Mouse (Mus musculus) heart, postnatal 0 days (tissue): Measurements from ENCODE around the gene Tmem238l. TPM values are rescaled to one million over a fixed set of nuclear protein-coding genes. Genes with fewer than 3 reads are reported as not detected.

Experiments used
- ATAC-seq: fragments of 200-750 bp; cut with Nextera tagmentation; 2 replicates; pipeline ENCODE4 v1.8.0; 2017; ENCODE audit warnings: low read depth, moderate number of reproducible peaks, moderate library complexity; ENCODE audit not compliant: insufficient read depth
- DNase-seq: peaks from one replicate; pipeline ENCODE4 v3.0.0-alpha.2; 2016; ENCODE audit warnings: low spot score
- H3K27ac ChIP-seq: fragments of 300-500 bp; sonication (generic); 2 replicates; pipeline ENCODE4 v1.5.1; 2014; ENCODE audit warnings: low read depth, mild to moderate bottlenecking
- H3K27me3 ChIP-seq: fragments of 300-500 bp; sonication (generic); 2 replicates; pipeline ENCODE4 v1.6.1; 2014; ENCODE audit warnings: low read length, mixed read lengths; ENCODE audit not compliant: control insufficient read depth, insufficient read depth
- H3K36me3 ChIP-seq: fragments of 300-500 bp; sonication (generic); replicated peaks from 2 replicates; pipeline ENCODE4 v1.6.1; 2014; ENCODE audit warnings: low read length, mixed read lengths; ENCODE audit not compliant: control insufficient read depth, insufficient read depth
- H3K4me1 ChIP-seq: fragments of 300-500 bp; sonication (generic); 2 replicates; pipeline ENCODE4 v1.6.1; 2014; ENCODE audit warnings: antibody characterized with exemption; ENCODE audit not compliant: control insufficient read depth, insufficient read depth
- H3K4me2 ChIP-seq: fragments of 300-500 bp; sonication (generic); 2 replicates; pipeline ENCODE4 v1.6.1; 2014; ENCODE audit warnings: low read depth, mild to moderate bottlenecking, low read length, moderate library complexity
- H3K4me3 ChIP-seq: fragments of 300-500 bp; sonication (generic); 2 replicates; pipeline ENCODE4 v1.5.1; 2014; ENCODE audit warnings: low read depth, low read length
- H3K9ac ChIP-seq: fragments of 300-500 bp; sonication (generic); replicated peaks from 2 replicates; pipeline ENCODE4 v1.6.1; 2014; ENCODE audit warnings: low read depth, low read length, mixed read lengths
- H3K9me3 ChIP-seq: fragments of 300-500 bp; sonication (generic); replicated peaks from 2 replicates; pipeline ENCODE4 v1.6.1; 2016; ENCODE audit warnings: low read length; ENCODE audit not compliant: control insufficient read depth
- CTCF ChIP-seq: IDR thresholded peaks from 2 replicates; pipeline ENCODE4 v1.5.1; 2016; ENCODE audit warnings: antibody characterized with exemption, control low read depth, low read depth
- EP300 ChIP-seq: IDR thresholded peaks from 2 replicates; pipeline ENCODE4 v1.6.1; 2016; ENCODE audit warnings: antibody characterized with exemption, low read depth
- WGBS: fragments of 180-500 bp; shearing (Covaris S2); extraction: QIAGEN DNeasy Blood & Tissue Kit; methylation state at CpG from one replicate; pipeline ENCODE4 v1.1.7; 2014; 5-methylcytosine and 5-hydroxymethylcytosine counted together
- polyA plus RNA-seq: library from polyadenylated mRNA; unstranded; fragments of >200 nt; fragmentation: Nextera tagmentation; extraction: Ambion mirVana; gene quantifications from 2 replicates; pipeline ENCODE4 v1.2.1, GENCODE M21; 2015
- total RNA-seq: library from RNA; depleted of rRNA; stranded (reverse); fragments of >200 nt; gene quantifications from 2 replicates; pipeline ENCODE4 v1.2.3, GENCODE M21; 2014; ENCODE audit warnings: low replicate concordance

Tmem238l gene
- total and polyA plus RNA-seq, 2 experiments from 2014 or later: 0.36 TPM; not detected in 1

GRCm38 (mm10) chr11:66982794-66983193 is 26.4 kb downstream of the Tmem238l start:
- Histone ChIP-seq H3K9me3 (no peaks in the 10 kb centered on the region), H3K27ac (no peak overlapping the region), H3K9ac (no peak overlapping the region), H3K4me2 (no peak overlapping the region), H3K36me3 (no peaks in the 10 kb centered on the region), H3K4me1 (no peaks in the 10 kb centered on the region), H3K27me3 (no peaks in the 10 kb centered on the region), H3K4me3 (no peak overlapping the region)
- TF ChIP-seq CTCF (peak; percentile 74), EP300 (no peak)
- DNase-seq (peak; percentile 67), ATAC-seq (peak; percentile 90)
- 22% methylated on average over 6 of the region's 6 CpGs for WGBS

- H3K27ac ChIP-seq: no peak overlapping the region
Measured at GRCm38 (mm10) chr11:66983422-66984164, 27.2 kb downstream of the Tmem238l start.

GRCm38 (mm10) chr11:66984165-66985135 is 28.0 kb downstream of the Tmem238l start:
- Histone ChIP-seq H3K4me2 (peak overlapping the region; percentile 68), H3K4me3 (peak overlapping the region; percentile 60), H3K9ac (peak overlapping the region; percentile 55; the same call in 1 of the 2 replicates), H3K9me3 (no peaks in the 10 kb centered on the region), H3K27ac (0 out of 2 replicates have a peak overlapping the region, but pooled peaks have one; percentile 27), H3K36me3 (no peaks in the 10 kb centered on the region), H3K4me1 (no peaks in the 10 kb centered on the region), H3K27me3 (no peaks in the 10 kb centered on the region)
- peak; percentile 72 for DNase-seq
- 9% methylated on average over 28 of the region's 28 CpGs for WGBS
- TF ChIP-seq EP300: no peak
- peak; percentile 96 for TF ChIP-seq CTCF
- ATAC-seq: peak; percentile 69

More at GRCm38 (mm10) chr11:66983422-66984164, 27.2 kb downstream of the Tmem238l start:
- Histone ChIP-seq H3K4me3 (no peak overlapping the region), H3K27me3 (no peaks in the 10 kb centered on the region), H3K36me3 (no peaks in the 10 kb centered on the region), H3K4me1 (no peaks in the 10 kb centered on the region), H3K9me3 (no peaks in the 10 kb centered on the region), H3K4me2 (no peak overlapping the region), H3K9ac (no peak overlapping the region)
- no peak for DNase-seq
- TF ChIP-seq CTCF (no peak), EP300 (no peak)
- 57% methylated on average over 11 of the region's 11 CpGs for WGBS
- no peak for ATAC-seq

- H3K27me3 ChIP-seq: no peaks in the 10 kb centered on the region
- TF ChIP-seq EP300 (no peak), CTCF (no peak)
- no peaks in the 10 kb centered on the region for H3K9me3 ChIP-seq
- ATAC-seq (peak; percentile 38; the same call in 1 of the 2 replicates), DNase-seq (no peak)
- WGBS: 14% methylated on average over 11 of the region's 11 CpGs
- H3K27ac ChIP-seq: peak overlapping the region; percentile 27; the same call in 1 of the 2 replicates
- H3K4me2 ChIP-seq: peak overlapping the region; percentile 68
- peak overlapping the region; percentile 60 for H3K4me3 ChIP-seq
- H3K4me1 ChIP-seq: no peaks in the 10 kb centered on the region
- no peaks in the 10 kb centered on the region for H3K36me3 ChIP-seq
- H3K9ac ChIP-seq: peak overlapping the region; percentile 55; the same call in 1 of the 2 replicates
Measured at GRCm38 (mm10) chr11:66985136-66985702, 28.8 kb downstream of the Tmem238l start.

GRCm38 (mm10) chr11:66992150-66992549 is 35.7 kb downstream of the Tmem238l start:
- Histone ChIP-seq H3K9ac (no peak overlapping the region), H3K4me1 (no peaks in the 10 kb centered on the region), H3K4me2 (no peak overlapping the region), H3K27me3 (no peaks in the 10 kb centered on the region), H3K27ac (no peak overlapping the region), H3K9me3 (no peaks in the 10 kb centered on the region), H3K36me3 (no peaks in the 10 kb centered on the region), H3K4me3 (no peak overlapping the region)
- ATAC-seq (no peak), DNase-seq (no peak)
- TF ChIP-seq CTCF: no peak
- TF ChIP-seq EP300: no peak
- WGBS: 66% methylated on average over 2 of the region's 2 CpGs
